In the genomic region with DNA sequence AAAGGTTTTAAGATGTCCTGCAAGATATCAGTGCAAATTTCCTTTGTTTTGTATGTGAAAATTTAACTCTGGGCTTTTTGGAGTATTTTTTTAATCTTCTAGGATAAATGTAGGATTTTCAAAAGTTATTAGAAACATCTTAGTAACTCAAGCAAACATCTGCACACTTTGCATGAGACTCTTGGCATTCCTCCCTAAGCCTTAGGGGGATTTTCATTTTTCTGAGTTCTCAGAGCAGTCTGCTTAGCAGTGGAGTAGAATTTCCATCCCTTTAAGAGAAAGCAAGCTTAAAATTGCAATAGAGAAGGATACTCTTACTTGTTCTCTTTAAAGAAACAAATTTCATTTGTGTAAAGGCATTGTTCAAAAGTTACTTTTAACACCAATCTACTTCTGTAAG, we compare ENCODE assay signal across 17 mouse cellular contexts. TPM values are rescaled to one million over a fixed set of nuclear protein-coding genes. Genes with fewer than 3 reads are reported as not detected.
DNase-seq lines count a peak whose midpoint lies in the region; ATAC-seq and TF ChIP-seq lines count a peak whose summit lies in the region.
"Had no signal": no experiment of that assay in that cellular context is flagged by ENCODE, and none has a peak within 500 bp of the region (broad histone marks: within the 10 kb centered on the region; RNA-seq: fewer than 3 reads in every experiment).

No protein-coding gene starts in this region.

- H3K4me3 ChIP-seq in heart, postnatal 0 days (ENCODE audit: low read depth, low read length) = peak overlapping the region; percentile 31
- no peak overlapping the region for H3K4me3 ChIP-seq in heart, embryonic 10.5 days
- H3K4me3 ChIP-seq in embryonic facial prominence, embryonic 10.5 days = peak overlapping the region; percentile 18; the same call in 1 of the 2 replicates
- peak overlapping the region; percentile 18; the same call in 1 of the 2 replicates for H3K4me3 ChIP-seq in intestine, postnatal 0 days (ENCODE audit: low read depth, low read length)
- H3K4me3 ChIP-seq: forebrain, embryonic 12.5 days; hindbrain, embryonic 15.5 days; megakaryocyte, embryonic 14.5 days had no signal

- 0 out of 2 replicates have a peak overlapping the region, but pooled peaks have one; percentile 37 for H3K9ac ChIP-seq in heart, postnatal 0 days (replicated peaks; ENCODE audit: low read depth, low read length)
- H3K9ac ChIP-seq in intestine, postnatal 0 days (ENCODE audit: low read depth, low read length) = no peak overlapping the region
- H3K9ac ChIP-seq: forebrain, embryonic 12.5 days; hindbrain, embryonic 15.5 days; kidney, embryonic 15.5 days; liver, postnatal 0 days had no signal

- no peaks in the 10 kb centered on the region for H3K27me3 ChIP-seq in heart, postnatal 0 days (ENCODE audit: control insufficient read depth, insufficient read depth, low read length)
- no peaks in the 10 kb centered on the region for H3K27me3 ChIP-seq in heart, embryonic 10.5 days (ENCODE audit: insufficient read depth, poor library complexity, severe bottlenecking)
- no peaks in the 10 kb centered on the region for H3K27me3 ChIP-seq in embryonic facial prominence, embryonic 10.5 days (replicated peaks; ENCODE audit: low read depth, poor library complexity, severe bottlenecking)
- H3K27me3 ChIP-seq in intestine, postnatal 0 days (replicated peaks; ENCODE audit: control insufficient read depth, insufficient read depth, low read length) = no peaks in the 10 kb centered on the region
- H3K27me3 ChIP-seq: forebrain, embryonic 12.5 days; hindbrain, embryonic 15.5 days; kidney, embryonic 15.5 days; megakaryocyte, embryonic 14.5 days had no signal

- no peaks in the 10 kb centered on the region for H3K4me1 ChIP-seq in heart, postnatal 0 days (ENCODE audit: control insufficient read depth, insufficient read depth)
- H3K4me1 ChIP-seq in heart, embryonic 10.5 days = no peaks in the 10 kb centered on the region
- peaks cover 29% of the 10 kb centered on the region for H3K4me1 ChIP-seq in embryonic facial prominence, embryonic 10.5 days
- H3K4me1 ChIP-seq in intestine, postnatal 0 days (replicated peaks; ENCODE audit: control insufficient read depth, insufficient read depth, low read length) = no peaks in the 10 kb centered on the region; the same call in 1 of the 2 replicates
- H3K4me1 ChIP-seq: megakaryocyte, embryonic 14.5 days had no signal

- TF ChIP-seq CTCF in heart, postnatal 0 days (IDR thresholded peaks at IDR 0.05; ENCODE audit: low read depth) = no peak
- no peak for TF ChIP-seq CTCF in intestine, postnatal 0 days (IDR thresholded peaks at IDR 0.05; ENCODE audit: low read depth)

- H3K4me2 ChIP-seq in heart, postnatal 0 days (ENCODE audit: low read depth, low read length) = peak overlapping the region; percentile 40
- H3K4me2 ChIP-seq in intestine, postnatal 0 days (replicated peaks; ENCODE audit: low read depth) = peak overlapping the region; percentile 24
- H3K4me2 ChIP-seq: forebrain, embryonic 12.5 days; hindbrain, embryonic 15.5 days had no signal

- no peaks in the 10 kb centered on the region; the same call in 1 of the 2 replicates for H3K36me3 ChIP-seq in heart, postnatal 0 days (replicated peaks; ENCODE audit: control insufficient read depth, insufficient read depth, low read length)
- no peaks in the 10 kb centered on the region for H3K36me3 ChIP-seq in heart, embryonic 10.5 days
- H3K36me3 ChIP-seq in embryonic facial prominence, embryonic 10.5 days (replicated peaks) = no peaks in the 10 kb centered on the region
- no peaks in the 10 kb centered on the region for H3K36me3 ChIP-seq in intestine, postnatal 0 days (ENCODE audit: control insufficient read depth, insufficient read depth)
- H3K36me3 ChIP-seq: forebrain, embryonic 12.5 days; hindbrain, embryonic 15.5 days; kidney, embryonic 15.5 days had no signal

- no peak overlapping the region for H3K27ac ChIP-seq in heart, postnatal 0 days (ENCODE audit: low read depth)
- no peak overlapping the region for H3K27ac ChIP-seq in heart, embryonic 10.5 days
- no peak overlapping the region for H3K27ac ChIP-seq in embryonic facial prominence, embryonic 10.5 days (replicated peaks)
- no peak overlapping the region for H3K27ac ChIP-seq in intestine, postnatal 0 days (ENCODE audit: low read depth, low read length)
- H3K27ac ChIP-seq: forebrain, embryonic 12.5 days; hindbrain, embryonic 15.5 days; kidney, embryonic 15.5 days had no signal

- no peak for TF ChIP-seq EP300 in heart, postnatal 0 days (IDR thresholded peaks at IDR 0.05; ENCODE audit: low read depth)

- DNase-seq in heart, postnatal 0 days (ENCODE audit: low spot score) = no peak
- no peak for DNase-seq in heart, embryonic 10.5 days (ENCODE audit: low spot score)
- DNase-seq in NIH3T3 (ENCODE audit: low read depth) = peak; percentile 78
- no peak for DNase-seq in embryonic facial prominence, embryonic 10.5 days (ENCODE audit: low spot score)
- no peak for DNase-seq in cerebellum, adult 11-12 months
- DNase-seq in adrenal gland, adult (ENCODE audit: inconsistent age in 2 of 2, low spot score in 1 of 2) = no peak
- DNase-seq: cerebellum, adult 8-10 months; left cerebral cortex, postnatal 4 days; liver, postnatal 0 days had no signal

- no peaks in the 10 kb centered on the region for H3K9me3 ChIP-seq in heart, postnatal 0 days (replicated peaks; ENCODE audit: control insufficient read depth, low read length)
- no peaks in the 10 kb centered on the region for H3K9me3 ChIP-seq in heart, embryonic 10.5 days
- H3K9me3 ChIP-seq in embryonic facial prominence, embryonic 10.5 days = no peaks in the 10 kb centered on the region
- no peaks in the 10 kb centered on the region for H3K9me3 ChIP-seq in intestine, postnatal 0 days (ENCODE audit: control insufficient read depth)
- H3K9me3 ChIP-seq: forebrain, embryonic 12.5 days; hindbrain, embryonic 15.5 days; kidney, embryonic 15.5 days; megakaryocyte, embryonic 14.5 days had no signal

- no peak for ATAC-seq in heart, postnatal 0 days (ENCODE audit: insufficient read depth, low read depth)
- ATAC-seq in intestine, postnatal 0 days = no peak
- ATAC-seq: activated CD4-positive, CD25-positive, alpha-beta regulatory T cell, adult 4 months; CD4-positive, CD25-positive, alpha-beta regulatory T cell, adult 4 months; liver, postnatal 0 days had no signal

RNA-seq across cellular contexts. Expression of a gene that starts 0.7 kb away (rescaled TPM):
- 435 TPM in 2 replicates for total RNA-seq in heart, postnatal 0 days (2014; rRNA removed; ENCODE audit: low replicate concordance)
- polyA plus RNA-seq in heart, postnatal 0 days (2015; fragmentation: Nextera tagmentation; extraction: Ambion mirVana) = 330 and 363 TPM in 2 replicates
- 64.2 and 102 TPM in 2 replicates for polyA plus RNA-seq in heart, embryonic 10.5 days (2016; fragmentation: Nextera tagmentation; extraction: Ambion mirVana)
- 17.0 and 23.6 TPM in 2 replicates for polyA plus RNA-seq in embryonic facial prominence, embryonic 10.5 days (2016; fragmentation: Nextera tagmentation; extraction: Ambion mirVana)
- 106 and 107 TPM in 2 replicates for polyA plus RNA-seq in intestine, postnatal 0 days (2015; fragmentation: Nextera tagmentation; extraction: Ambion mirVana)
- total RNA-seq: monocyte, adult 5-6 weeks had no signal
- polyA plus RNA-seq: CD4-positive, CD25-positive, alpha-beta regulatory T cell, adult 4 months had no signal
